Mouse (Mus musculus) embryonic fibroblast, embryonic 13.5 days (primary cell): ENCODE results near the gene Fam102a. TPM values are rescaled to one million over a fixed set of nuclear protein-coding genes. Genes with fewer than 3 reads are reported as not detected.
"Not testable (repeated sequence)": the region's sequence is repeated elsewhere in the genome, so short reads cannot be mapped to it uniquely, and the experiment has no call there.

Experiments used
- H3K27ac ChIP-seq: 2 replicates; pipeline ENCODE4 v1.5.1; 2012; ENCODE audit warnings: low read length, control low read depth, inconsistent platforms; ENCODE audit not compliant: insufficient read depth
- H3K4me1 ChIP-seq: 2 replicates; pipeline ENCODE4 v1.6.1; 2011; ENCODE audit warnings: low read length; ENCODE audit not compliant: control insufficient read depth, insufficient read depth
- H3K4me3 ChIP-seq: 2 replicates; pipeline ENCODE4 v1.5.1; 2011; ENCODE audit warnings: mild to moderate bottlenecking, control low read depth, low read length; ENCODE audit not compliant: insufficient read depth
- CTCF ChIP-seq: IDR thresholded peaks from 2 replicates; pipeline ENCODE4 v1.5.1; 2011; ENCODE audit warnings: mild to moderate bottlenecking, control low read depth, low read length, moderate library complexity, borderline replicate concordance; ENCODE audit not compliant: insufficient read depth
- POLR2A ChIP-seq: IDR thresholded peaks from 2 replicates; pipeline ENCODE4 v1.6.1; 2011; ENCODE audit warnings: low read depth, mild to moderate bottlenecking, control low read depth, low read length, moderate library complexity
- polyA plus RNA-seq: library from polyadenylated mRNA; stranded (reverse); fragments of >200 nt; gene quantifications from 2 replicates; pipeline ENCODE4 v1.2.4, GENCODE M21; 2011; ENCODE audit warnings: low read depth; ENCODE audit not compliant: missing spikeins, insufficient read length

Fam102a gene
- 5.3 and 8.9 TPM in 2 replicates for polyA plus RNA-seq

DNA sequence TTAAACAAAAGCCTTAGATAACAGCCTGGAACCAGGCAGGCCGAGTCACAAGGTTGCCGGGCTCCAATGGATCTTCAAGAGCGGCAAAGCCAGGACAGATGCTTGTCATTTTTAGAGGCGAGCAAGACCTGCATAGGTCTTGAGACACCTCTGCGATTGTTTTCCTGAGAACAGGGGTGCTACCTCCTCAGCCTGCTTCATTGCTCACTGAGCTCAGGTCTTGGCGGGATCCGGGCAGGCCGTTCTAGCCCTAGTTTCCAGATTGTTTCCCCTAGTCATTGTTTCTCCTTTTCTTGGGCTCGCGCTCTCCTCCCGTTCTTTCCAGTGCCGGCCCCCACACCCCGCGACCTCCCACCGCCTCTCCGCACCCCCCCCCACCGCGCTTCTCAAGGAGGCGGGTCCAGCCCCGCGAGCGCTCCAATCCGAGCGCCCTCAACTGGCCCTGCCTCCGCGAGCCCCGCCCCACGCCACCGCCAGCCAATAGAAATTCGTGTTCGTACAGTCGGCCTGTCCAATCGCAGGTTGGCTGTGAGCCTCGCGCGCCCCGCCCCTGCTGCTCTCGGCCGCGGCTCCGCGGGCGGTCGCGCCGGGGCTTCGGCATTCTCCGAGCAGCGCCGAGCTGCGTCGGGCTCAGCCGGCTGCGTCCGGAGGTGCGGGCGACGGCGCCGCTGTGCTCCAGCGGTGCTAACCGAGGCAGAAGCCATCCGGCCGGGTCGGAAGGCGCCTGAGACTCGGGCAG, at the start of gene Fam102a:
TSS of gene Fam102a (plus strand) at position 600 of the 739 bp plus-strand sequence.
- TF ChIP-seq CTCF (no peak), POLR2A (peak; percentile 91)
- H3K4me3 ChIP-seq = peak within 1 kb of the TSS; percentile 79
- peaks cover 5% of the 10 kb centered on the region; the same call in 1 of the 2 replicates for H3K4me1 ChIP-seq
- peak within 1 kb of the TSS; percentile 75 for H3K27ac ChIP-seq

- no peak for TF ChIP-seq CTCF
- H3K27ac ChIP-seq = no peak overlapping the region
These were observed 49.4 kb upstream of the Fam102a start for GRCm38 (mm10) chr2:32485751-32486150.

GRCm38 (mm10) chr2:32486155-32486554, 49.0 kb upstream of the Fam102a start:
- no peak overlapping the region for H3K27ac ChIP-seq
- TF ChIP-seq CTCF (no peak), POLR2A (no peak)
- H3K4me1 ChIP-seq = no peaks in the 10 kb centered on the region
- H3K4me3 ChIP-seq = no peak overlapping the region

More at GRCm38 (mm10) chr2:32485751-32486150, 49.4 kb upstream of the Fam102a start:
- Histone ChIP-seq H3K4me1 (no peaks in the 10 kb centered on the region), H3K4me3 (no peak overlapping the region)

DNA sequence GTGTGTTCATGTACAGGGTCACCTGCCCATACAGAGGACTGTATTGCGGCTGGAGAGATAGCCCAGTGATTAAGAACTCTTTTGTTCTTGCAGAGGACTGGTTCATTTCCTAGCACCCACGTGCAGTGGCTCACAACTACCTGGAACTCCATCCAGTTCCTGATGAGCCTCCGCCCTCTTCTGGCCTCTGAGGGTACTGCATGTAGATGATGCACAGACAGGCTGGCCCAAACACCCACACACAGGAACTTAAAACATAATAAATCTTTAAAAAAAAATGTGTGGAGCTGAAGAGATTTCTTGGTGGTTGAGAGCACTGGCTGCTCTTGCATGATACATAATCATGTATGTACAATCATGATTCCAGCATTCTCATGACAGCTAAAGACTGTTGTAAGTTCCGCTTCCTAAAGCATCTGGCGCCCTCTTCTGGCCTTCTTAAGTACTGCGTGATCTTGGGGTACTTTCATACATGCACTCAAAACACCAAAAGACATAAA, 48.0 kb upstream of the Fam102a start:
- H3K27ac ChIP-seq = no peak overlapping the region
- no peaks in the 10 kb centered on the region for H3K4me1 ChIP-seq
- TF ChIP-seq CTCF (peak; percentile 92), POLR2A (no peak)
- no peak overlapping the region for H3K4me3 ChIP-seq

DNA sequence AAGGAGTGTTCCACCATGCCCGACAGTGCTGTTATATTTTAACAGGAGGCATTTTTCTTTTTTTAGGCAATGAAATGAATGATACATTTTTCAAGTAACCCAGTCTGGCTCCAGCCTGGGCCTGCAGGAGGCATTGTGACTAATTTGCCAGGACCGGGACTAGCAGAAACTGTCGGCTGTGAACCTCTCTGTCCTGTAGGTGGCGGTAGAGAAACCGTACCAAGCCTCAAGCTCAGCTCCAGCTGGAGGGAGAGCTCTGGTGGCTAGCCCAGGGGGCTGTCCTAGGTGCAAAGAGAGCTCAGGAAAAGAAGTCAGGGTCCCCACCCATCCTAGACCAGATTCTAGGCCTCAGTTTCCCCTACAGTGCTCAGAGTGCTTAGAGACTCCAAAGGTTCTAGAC, 46.5 kb upstream of the Fam102a start:
- H3K4me1 ChIP-seq = no peaks in the 10 kb centered on the region
- no peak overlapping the region for H3K4me3 ChIP-seq
- no peak overlapping the region for H3K27ac ChIP-seq
- TF ChIP-seq POLR2A (no peak), CTCF (peak; percentile 72)

DNA sequence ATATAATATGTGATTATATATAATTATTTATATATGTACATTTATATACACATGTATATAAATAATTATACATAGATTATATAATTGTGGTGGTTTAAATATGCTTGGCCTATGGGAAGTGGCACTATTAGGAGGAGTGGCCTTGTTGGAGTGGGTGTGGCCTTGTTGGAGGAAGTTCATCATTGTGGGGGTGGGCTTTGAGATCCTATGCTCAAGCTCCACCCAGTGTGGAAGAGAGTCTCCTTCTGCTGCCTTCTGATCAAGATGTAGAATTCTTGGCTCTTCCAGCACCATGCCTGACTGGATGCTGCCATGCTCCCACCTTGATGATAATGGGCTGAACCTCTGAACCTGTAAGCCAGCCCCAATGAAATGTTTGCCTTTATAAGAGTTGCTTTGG, 44.4 kb upstream of the Fam102a start:
- H3K4me1 ChIP-seq, H3K4me3 ChIP-seq, H3K27ac ChIP-seq: not testable (repeated sequence)

DNA sequence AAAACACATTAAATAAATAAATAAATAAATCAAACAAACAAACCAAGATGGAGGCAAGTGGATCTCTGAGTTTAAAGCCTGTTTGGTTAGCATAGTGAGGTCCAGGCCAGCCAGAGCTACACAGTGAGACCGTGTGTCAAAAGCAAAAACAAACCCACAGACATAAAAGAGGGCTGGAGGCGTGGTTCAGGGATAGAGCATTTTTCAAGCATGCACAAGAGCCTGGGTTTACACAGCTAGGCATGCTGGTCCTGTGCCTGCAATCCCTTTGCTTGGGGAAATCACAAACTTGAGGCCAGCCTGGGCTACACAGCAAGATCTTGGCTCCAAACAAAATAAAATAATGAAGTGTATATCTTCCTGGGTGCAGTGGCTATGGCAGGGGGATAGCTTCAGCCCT, 42.5 kb upstream of the Fam102a start:
- H3K4me3 ChIP-seq = no peak overlapping the region
- no peak overlapping the region for H3K27ac ChIP-seq
- H3K4me1 ChIP-seq = no peaks in the 10 kb centered on the region
- no peak for TF ChIP-seq CTCF
- no peak for TF ChIP-seq POLR2A

DNA sequence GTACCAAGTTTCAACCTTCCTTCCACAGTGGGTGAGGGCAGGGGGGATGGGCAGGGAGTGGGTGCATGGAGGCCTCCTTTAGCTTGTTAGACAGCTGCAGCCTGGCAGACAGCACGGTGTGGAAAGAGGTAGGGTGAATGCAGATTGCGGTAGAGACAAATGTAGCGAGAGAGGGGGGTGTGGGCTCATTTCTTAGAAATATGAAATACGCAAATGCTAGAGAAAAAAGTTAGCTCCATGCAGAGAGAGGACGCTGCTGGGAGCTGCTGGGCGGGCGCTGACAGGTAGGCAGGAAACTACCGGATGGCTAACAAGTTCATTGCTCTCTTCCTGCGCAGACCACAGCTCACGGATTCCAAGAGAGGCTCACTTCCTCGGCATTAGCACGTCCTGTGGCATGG, 41.8 kb upstream of the Fam102a start:
- Histone ChIP-seq H3K4me3 (no peak overlapping the region), H3K27ac (no peak overlapping the region), H3K4me1 (no peaks in the 10 kb centered on the region)
- TF ChIP-seq POLR2A = no peak
- no peak for TF ChIP-seq CTCF

- no peaks in the 10 kb centered on the region for H3K4me1 ChIP-seq
- no peak overlapping the region for H3K27ac ChIP-seq
- no peak overlapping the region for H3K4me3 ChIP-seq
- no peak for TF ChIP-seq CTCF
- no peak for TF ChIP-seq POLR2A
These were observed 40.6 kb upstream of the Fam102a start for GRCm38 (mm10) chr2:32494522-32494921.

- no peak for TF ChIP-seq CTCF
- no peak for TF ChIP-seq POLR2A
- no peak overlapping the region for H3K27ac ChIP-seq
- no peak overlapping the region for H3K4me3 ChIP-seq
- H3K4me1 ChIP-seq = no peaks in the 10 kb centered on the region
These were observed 39.9 kb upstream of the Fam102a start for GRCm38 (mm10) chr2:32495185-32495726.
